Mouse (Mus musculus): Measurements from ENCODE around the gene Gm15557. TPM values are rescaled to one million over a fixed set of nuclear protein-coding genes. Genes with fewer than 3 reads are reported as not detected.

Gene Gm15557
- polyA plus RNA-seq, 1 experiment, result not detected

DNA sequence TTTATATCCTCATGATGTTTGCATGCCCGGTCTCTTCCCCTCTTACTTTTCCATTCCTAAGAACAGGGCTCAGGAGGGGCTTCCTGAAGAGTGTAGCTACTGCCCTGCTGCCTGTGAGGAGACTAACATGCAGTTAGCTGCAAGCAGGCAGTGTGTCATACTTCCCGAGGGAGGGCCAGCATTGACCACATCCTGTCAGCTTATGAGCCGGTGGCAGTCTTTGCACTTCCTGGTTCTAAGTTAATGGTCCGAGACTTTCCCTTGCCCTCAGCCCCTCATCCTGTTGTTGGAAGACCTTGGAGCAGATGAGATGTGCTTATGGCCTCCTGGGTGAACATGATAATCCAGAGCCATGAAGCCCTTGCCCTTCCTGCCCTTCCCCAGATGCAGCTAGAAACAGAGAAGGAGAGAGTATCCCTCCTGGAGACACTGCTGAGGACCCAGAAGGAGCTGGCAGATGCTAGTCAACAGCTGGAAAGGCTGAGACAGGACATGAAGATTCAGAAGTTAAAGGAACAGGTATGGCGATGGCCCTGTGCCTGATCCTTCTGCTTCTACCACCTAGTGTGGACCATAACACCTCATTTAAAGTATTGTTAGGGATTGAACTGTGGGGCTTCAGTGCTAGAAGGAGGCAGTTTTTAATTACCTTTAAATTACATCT lies 38.9 kb downstream of the Gm15557 start:
- TF ChIP-seq CTCF (IDR thresholded peaks at IDR 0.05; ENCODE audit: borderline replicate concordance, insufficient read depth, low read length), result no peak
- peak; percentile 36; the same call in 1 of the 2 replicates for TF ChIP-seq POLR2A (IDR thresholded peaks at IDR 0.05; ENCODE audit: low read depth, low read length)
- Histone ChIP-seq H3K4me1 (ENCODE audit: control insufficient read depth, insufficient read depth, low read length) (peaks cover 4% of the 10 kb centered on the region; the same call in 1 of the 2 replicates), H3K4me3 (ENCODE audit: insufficient read depth, low read length) (no peak overlapping the region), H3K27ac (ENCODE audit: insufficient read depth, low read length) (peak overlapping the region; percentile 76; the same call in 1 of the 2 replicates)

- TF ChIP-seq POLR2A (IDR thresholded peaks at IDR 0.05; ENCODE audit: low read depth, low read length) (no peak), CTCF (IDR thresholded peaks at IDR 0.05; ENCODE audit: borderline replicate concordance, insufficient read depth, low read length) (no peak)
- no peak overlapping the region for H3K4me3 ChIP-seq (ENCODE audit: insufficient read depth, low read length)
- H3K4me1 ChIP-seq (ENCODE audit: control insufficient read depth, insufficient read depth, low read length), result no peaks in the 10 kb centered on the region
- H3K27ac ChIP-seq (ENCODE audit: insufficient read depth, low read length), result no peak overlapping the region
These were observed 45.2 kb downstream of the Gm15557 start for GRCm38 (mm10) chr2:155985776-155986175.

GRCm38 (mm10) chr2:155987131-155987530 lies 46.6 kb downstream of the Gm15557 start:
- Histone ChIP-seq H3K4me1 (ENCODE audit: control insufficient read depth, insufficient read depth, low read length) (no peaks in the 10 kb centered on the region), H3K27ac (ENCODE audit: insufficient read depth, low read length) (no peak overlapping the region), H3K4me3 (ENCODE audit: insufficient read depth, low read length) (no peak overlapping the region)
- no peak for TF ChIP-seq CTCF (IDR thresholded peaks at IDR 0.05; ENCODE audit: borderline replicate concordance, insufficient read depth, low read length)
- no peak for TF ChIP-seq POLR2A (IDR thresholded peaks at IDR 0.05; ENCODE audit: low read depth, low read length)

GRCm38 (mm10) chr2:155989085-155989484 lies 48.6 kb downstream of the Gm15557 start:
- no peaks in the 10 kb centered on the region for H3K4me1 ChIP-seq (ENCODE audit: control insufficient read depth, insufficient read depth, low read length)
- TF ChIP-seq CTCF (IDR thresholded peaks at IDR 0.05; ENCODE audit: borderline replicate concordance, insufficient read depth, low read length) (no peak), POLR2A (IDR thresholded peaks at IDR 0.05; ENCODE audit: low read depth, low read length) (no peak)
- H3K27ac ChIP-seq (ENCODE audit: insufficient read depth, low read length), result no peak overlapping the region
- no peak overlapping the region for H3K4me3 ChIP-seq (ENCODE audit: insufficient read depth, low read length)

DNA sequence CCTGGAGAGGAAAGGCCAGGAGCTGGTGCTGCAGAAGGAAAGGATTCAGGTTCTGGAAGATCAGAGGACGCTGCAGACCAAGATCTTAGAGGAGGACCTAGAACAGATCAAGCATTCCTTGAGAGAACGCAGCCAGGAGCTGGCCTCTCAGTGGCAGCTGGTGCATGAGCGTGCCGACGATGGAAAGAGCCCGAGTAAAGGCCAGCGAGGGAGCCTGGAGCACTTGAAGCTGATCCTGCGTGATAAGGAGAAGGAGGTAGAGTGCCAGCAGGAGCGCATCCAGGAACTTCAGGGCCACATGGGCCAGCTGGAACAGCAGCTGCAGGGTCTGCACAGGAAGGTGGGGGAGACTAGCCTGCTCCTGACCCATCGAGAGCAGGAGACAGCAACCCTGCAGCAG lies 50.6 kb downstream of the Gm15557 start:
- Histone ChIP-seq H3K27ac (ENCODE audit: insufficient read depth, low read length) (no peak overlapping the region), H3K4me3 (ENCODE audit: insufficient read depth, low read length) (no peak overlapping the region), H3K4me1 (ENCODE audit: control insufficient read depth, insufficient read depth, low read length) (no peaks in the 10 kb centered on the region)
- TF ChIP-seq CTCF (IDR thresholded peaks at IDR 0.05; ENCODE audit: borderline replicate concordance, insufficient read depth, low read length), result no peak
- no peak for TF ChIP-seq POLR2A (IDR thresholded peaks at IDR 0.05; ENCODE audit: low read depth, low read length)

DNA sequence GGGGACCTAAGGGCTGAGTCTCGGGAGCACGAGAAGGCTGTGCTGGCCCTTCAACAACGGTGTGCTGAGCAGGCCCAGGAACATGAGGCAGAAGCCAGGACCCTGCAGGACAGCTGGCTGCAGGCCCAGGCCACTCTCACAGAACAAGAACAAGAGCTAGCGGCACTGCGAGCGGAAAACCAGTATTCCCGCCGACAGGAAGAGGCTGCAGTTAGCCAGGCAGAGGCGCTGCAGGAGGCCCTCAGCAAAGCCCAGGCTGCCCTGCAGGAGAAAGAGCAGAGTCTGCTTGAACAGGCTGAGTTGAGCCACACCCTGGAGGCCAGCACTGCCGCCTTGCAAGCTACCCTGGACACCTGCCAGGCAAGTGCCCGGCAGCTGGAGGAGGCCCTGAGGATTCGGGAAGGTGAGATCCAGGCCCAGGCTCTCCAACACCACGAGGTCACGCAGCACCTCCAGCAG lies 51.4 kb downstream of the Gm15557 start:
- H3K27ac ChIP-seq (ENCODE audit: insufficient read depth, low read length), result no peak overlapping the region

More for the DNA sequence above, 51.4 kb downstream of the Gm15557 start:
- no peak for TF ChIP-seq CTCF (IDR thresholded peaks at IDR 0.05; ENCODE audit: borderline replicate concordance, insufficient read depth, low read length)
- TF ChIP-seq POLR2A (IDR thresholded peaks at IDR 0.05; ENCODE audit: low read depth, low read length), result no peak
- no peaks in the 10 kb centered on the region for H3K4me1 ChIP-seq (ENCODE audit: control insufficient read depth, insufficient read depth, low read length)
- H3K4me3 ChIP-seq (ENCODE audit: insufficient read depth, low read length), result no peak overlapping the region

Other genes starting within 250 kb of the Gm15557 start
- gene Trpc4ap, start 248.3 kb upstream of the Gm15557 start, polyA plus RNA-seq (2011; ENCODE audit: insufficient read length, low read depth, missing spikeins), result 105 and 109 TPM in 2 replicates
- gene Edem2, start 211.3 kb upstream of the Gm15557 start, polyA plus RNA-seq (2011; ENCODE audit: insufficient read length, low read depth, missing spikeins), result 13.8 and 16.4 TPM in 2 replicates
- not detected in 2 replicates for gene Gm17581, start 204.9 kb upstream of the Gm15557 start, polyA plus RNA-seq (2011; ENCODE audit: insufficient read length, low read depth, missing spikeins)
- 11.6 and 28.2 TPM in 2 replicates for gene Procr, start 189.6 kb upstream of the Gm15557 start, polyA plus RNA-seq (2011; ENCODE audit: insufficient read length, low read depth, missing spikeins)
- 0.16 TPM in 1 of 2 replicates, not detected in the other for gene Mmp24, start 165.4 kb upstream of the Gm15557 start, polyA plus RNA-seq (2011; ENCODE audit: insufficient read length, low read depth, missing spikeins)
- 35.2 and 46.7 TPM in 2 replicates for gene BC029722, start 121.3 kb upstream of the Gm15557 start, polyA plus RNA-seq (2011; ENCODE audit: insufficient read length, low read depth, missing spikeins)
- gene Eif6, start 113.8 kb upstream of the Gm15557 start, polyA plus RNA-seq (2011; ENCODE audit: insufficient read length, low read depth, missing spikeins), result 131 and 133 TPM in 2 replicates
- gene Fam83c, start 105.9 kb upstream of the Gm15557 start, polyA plus RNA-seq (2011; ENCODE audit: insufficient read length, low read depth, missing spikeins), result not detected in 2 replicates
- gene Uqcc1, start 10.4 kb upstream of the Gm15557 start, polyA plus RNA-seq (2011; ENCODE audit: insufficient read length, low read depth, missing spikeins), result 37.8 and 39.5 TPM in 2 replicates
- 0.92 and 1.3 TPM in 2 replicates for gene Gdf5, start 4.6 kb downstream of the Gm15557 start, polyA plus RNA-seq (2011; ENCODE audit: insufficient read length, low read depth, missing spikeins)
- 19.3 and 28.4 TPM in 2 replicates for gene Cep250, start 15.7 kb downstream of the Gm15557 start, polyA plus RNA-seq (2011; ENCODE audit: insufficient read length, low read depth, missing spikeins)
- gene 6430550D23Rik, start 67.2 kb downstream of the Gm15557 start, polyA plus RNA-seq (2011; ENCODE audit: insufficient read length, low read depth, missing spikeins), result 1.3 and 2.0 TPM in 2 replicates
- 144 and 161 TPM in 2 replicates for gene Ergic3, start 67.3 kb downstream of the Gm15557 start, polyA plus RNA-seq (2011; ENCODE audit: insufficient read length, low read depth, missing spikeins)
- gene Fer1l4, start 112.2 kb downstream of the Gm15557 start, polyA plus RNA-seq (2011; ENCODE audit: insufficient read length, low read depth, missing spikeins), result not detected in 2 replicates
- gene Spag4, start 124.4 kb downstream of the Gm15557 start, polyA plus RNA-seq (2011; ENCODE audit: insufficient read length, low read depth, missing spikeins), result 1.5 and 3.9 TPM in 2 replicates
- gene Cpne1, start 171.2 kb downstream of the Gm15557 start, polyA plus RNA-seq (2011; ENCODE audit: insufficient read length, low read depth, missing spikeins), result 59.3 and 67.9 TPM in 2 replicates
- gene Rbm12, start 171.2 kb downstream of the Gm15557 start, polyA plus RNA-seq (2011; ENCODE audit: insufficient read length, low read depth, missing spikeins), result 24.8 and 27.4 TPM in 2 replicates
- gene Gm28036, start 186.4 kb downstream of the Gm15557 start, polyA plus RNA-seq (2011; ENCODE audit: insufficient read length, low read depth, missing spikeins), result 29.0 and 29.7 TPM in 2 replicates
- gene Romo1, start 203.3 kb downstream of the Gm15557 start, polyA plus RNA-seq (2011; ENCODE audit: insufficient read length, low read depth, missing spikeins), result 185 TPM in 2 replicates
- gene Nfs1, start 203.5 kb downstream of the Gm15557 start, polyA plus RNA-seq (2011; ENCODE audit: insufficient read length, low read depth, missing spikeins), result 30.2 and 37.7 TPM in 2 replicates
- gene Rbm39, start 239.5 kb downstream of the Gm15557 start, polyA plus RNA-seq (2011; ENCODE audit: insufficient read length, low read depth, missing spikeins), result 391 and 520 TPM in 2 replicates

Measured in embryonic fibroblast, embryonic 13.5 days (primary cell).